Mouse (Mus musculus) embryonic facial prominence, embryonic 10.5 days (tissue): ENCODE measurements around the gene Nfatc2. TPM values are rescaled to one million over a fixed set of nuclear protein-coding genes. Genes with fewer than 3 reads are reported as not detected.

ENCODE experiments used
- DNase-seq: peaks from one replicate; pipeline ENCODE4 v3.0.0-alpha.2; 2017; ENCODE audit warnings: low spot score
- H3K27ac ChIP-seq: fragments of 300-500 bp; sonication (generic); replicated peaks from 2 replicates; pipeline ENCODE4 v1.5.1; 2016; ENCODE audit warnings: mild to moderate bottlenecking
- H3K27me3 ChIP-seq: fragments of 300-500 bp; sonication (generic); replicated peaks from 2 replicates; pipeline ENCODE4 v1.6.1; 2016; ENCODE audit warnings: low read depth, mild to moderate bottlenecking; ENCODE audit not compliant: poor library complexity, severe bottlenecking
- H3K36me3 ChIP-seq: fragments of 300-500 bp; sonication (generic); replicated peaks from 2 replicates; pipeline ENCODE4 v1.6.1; 2016; ENCODE audit warnings: mild to moderate bottlenecking, moderate library complexity
- H3K4me1 ChIP-seq: fragments of 300-500 bp; sonication (generic); 2 replicates; pipeline ENCODE4 v1.6.1; 2016
- H3K4me3 ChIP-seq: fragments of 300-500 bp; sonication (generic); 2 replicates; pipeline ENCODE4 v1.5.1; 2016; ENCODE audit warnings: mild to moderate bottlenecking, moderate library complexity
- H3K9me3 ChIP-seq: fragments of 300-500 bp; sonication (generic); 2 replicates; pipeline ENCODE4 v1.6.1; 2016; ENCODE audit warnings: mild to moderate bottlenecking
- WGBS: fragments of 180-500 bp; shearing (Covaris S2); methylation state at CpG from one replicate; pipeline ENCODE4 v1.1.7; 2016; 5-methylcytosine and 5-hydroxymethylcytosine counted together
- polyA plus RNA-seq: library from polyadenylated mRNA; unstranded; fragments of >200 nt; fragmentation: Nextera tagmentation; extraction: Ambion mirVana; gene quantifications from 2 replicates; pipeline ENCODE4 v1.2.1, GENCODE M21; 2016

The Nfatc2 gene
- polyA plus RNA-seq, 1 experiment from 2014 or later: 0.66 TPM

GRCm38 (mm10) chr2:168600750-168601490 is 537 bp downstream of the Nfatc2 start:
- Histone ChIP-seq H3K4me3 (peak overlapping the region; percentile 68), H3K9me3 (no peaks in the 10 kb centered on the region), H3K27ac (peak overlapping the region; percentile 80), H3K36me3 (no peaks in the 10 kb centered on the region), H3K4me1 (peaks cover 43% of the 10 kb centered on the region), H3K27me3 (peaks cover 95% of the 10 kb centered on the region)
- 1% methylated on average over 32 of the region's 32 CpGs for WGBS
- peak; percentile 62 for DNase-seq

- peaks cover 68% of the 10 kb centered on the region for H3K27me3 ChIP-seq
- H3K9me3 ChIP-seq: no peaks in the 10 kb centered on the region
- no peaks in the 10 kb centered on the region for H3K36me3 ChIP-seq
- H3K4me3 ChIP-seq: no peak overlapping the region
- H3K4me1 ChIP-seq: peaks cover 17% of the 10 kb centered on the region
- H3K27ac ChIP-seq: no peak overlapping the region
- WGBS: 86% methylated on average over 7 of the region's 7 CpGs
- DNase-seq: no peak
Measured at GRCm38 (mm10) chr2:168595693-168596092, 5.8 kb downstream of the Nfatc2 start.

DNA sequence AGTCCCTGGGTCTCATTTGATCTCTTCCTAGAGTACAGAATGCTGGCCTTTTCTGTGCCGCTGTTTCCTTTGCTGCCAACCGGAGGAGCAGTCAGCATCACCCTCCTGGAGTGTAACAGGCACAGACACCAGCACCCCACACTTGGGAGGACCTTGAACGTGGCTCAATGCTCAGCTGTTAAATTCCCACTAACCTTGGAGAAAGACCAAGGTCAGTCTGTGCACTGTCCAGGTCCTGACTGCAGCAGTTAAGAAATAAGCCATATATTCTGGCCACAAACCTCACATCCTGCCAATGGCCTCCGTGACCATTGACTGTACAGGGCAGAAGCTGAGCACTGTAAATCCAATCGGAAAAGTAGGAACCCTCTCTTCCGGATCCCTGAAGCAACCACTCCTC is 7.8 kb downstream of the Nfatc2 start:
- Histone ChIP-seq H3K4me1 (peaks cover 19% of the 10 kb centered on the region), H3K9me3 (no peaks in the 10 kb centered on the region), H3K27ac (no peak overlapping the region), H3K36me3 (no peaks in the 10 kb centered on the region), H3K27me3 (peaks cover 68% of the 10 kb centered on the region), H3K4me3 (no peak overlapping the region)
- 87% methylated on average over 6 of the region's 6 CpGs for WGBS
- DNase-seq: no peak

GRCm38 (mm10) chr2:168593004-168593403 is 8.5 kb downstream of the Nfatc2 start:
- 86% methylated on average over 5 of the region's 5 CpGs for WGBS
- peaks cover 68% of the 10 kb centered on the region for H3K27me3 ChIP-seq
- H3K36me3 ChIP-seq: no peaks in the 10 kb centered on the region
- H3K4me3 ChIP-seq: no peak overlapping the region
- DNase-seq: no peak
- no peaks in the 10 kb centered on the region for H3K9me3 ChIP-seq
- no peak overlapping the region for H3K27ac ChIP-seq
- H3K4me1 ChIP-seq: peaks cover 19% of the 10 kb centered on the region

GRCm38 (mm10) chr2:168591076-168591475 is 10.4 kb downstream of the Nfatc2 start:
- Histone ChIP-seq H3K4me1 (peaks cover 19% of the 10 kb centered on the region), H3K4me3 (no peak overlapping the region), H3K27ac (no peak overlapping the region), H3K36me3 (no peaks in the 10 kb centered on the region), H3K9me3 (no peaks in the 10 kb centered on the region), H3K27me3 (peaks cover 58% of the 10 kb centered on the region)
- DNase-seq: no peak
- WGBS: 77% methylated on average over 2 of the region's 2 CpGs

DNA sequence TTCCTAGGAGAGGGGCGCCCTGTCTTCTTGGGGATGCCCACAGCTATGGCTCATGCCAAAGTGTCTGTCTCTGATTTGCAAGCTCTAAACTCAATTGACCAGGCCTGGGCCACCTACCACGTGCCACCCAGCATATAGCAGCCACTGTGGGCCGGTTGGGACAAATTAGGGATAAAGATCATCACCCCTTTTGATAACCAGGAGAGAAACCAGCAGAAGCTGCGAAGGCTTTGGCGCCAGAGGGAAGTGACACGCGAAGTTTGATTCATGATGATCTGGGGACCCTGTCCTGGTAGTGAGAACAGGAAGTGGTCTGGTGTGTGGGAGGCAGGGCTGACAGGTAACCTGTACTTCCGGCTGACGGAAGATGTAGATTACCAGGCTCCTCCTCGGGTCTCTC is 10.9 kb downstream of the Nfatc2 start:
- 46% methylated on average over 10 of the region's 10 CpGs for WGBS
- H3K4me1 ChIP-seq: peaks cover 19% of the 10 kb centered on the region
- H3K27ac ChIP-seq: no peak overlapping the region
- no peak for DNase-seq
- peaks cover 57% of the 10 kb centered on the region for H3K27me3 ChIP-seq
- H3K4me3 ChIP-seq: peak overlapping the region; percentile 63
- no peaks in the 10 kb centered on the region for H3K36me3 ChIP-seq
- H3K9me3 ChIP-seq: no peaks in the 10 kb centered on the region

- peaks cover 57% of the 10 kb centered on the region for H3K27me3 ChIP-seq
- H3K4me3 ChIP-seq: peak overlapping the region; percentile 63
- no peaks in the 10 kb centered on the region for H3K36me3 ChIP-seq
- no peak overlapping the region for H3K27ac ChIP-seq
- peak; percentile 63 for DNase-seq
- peaks cover 19% of the 10 kb centered on the region for H3K4me1 ChIP-seq
- H3K9me3 ChIP-seq: no peaks in the 10 kb centered on the region
- 2% methylated on average over 38 of the region's 38 CpGs for whole genome bisulfite sequencing
Measured at GRCm38 (mm10) chr2:168590168-168590551, 11.3 kb downstream of the Nfatc2 start.

DNA sequence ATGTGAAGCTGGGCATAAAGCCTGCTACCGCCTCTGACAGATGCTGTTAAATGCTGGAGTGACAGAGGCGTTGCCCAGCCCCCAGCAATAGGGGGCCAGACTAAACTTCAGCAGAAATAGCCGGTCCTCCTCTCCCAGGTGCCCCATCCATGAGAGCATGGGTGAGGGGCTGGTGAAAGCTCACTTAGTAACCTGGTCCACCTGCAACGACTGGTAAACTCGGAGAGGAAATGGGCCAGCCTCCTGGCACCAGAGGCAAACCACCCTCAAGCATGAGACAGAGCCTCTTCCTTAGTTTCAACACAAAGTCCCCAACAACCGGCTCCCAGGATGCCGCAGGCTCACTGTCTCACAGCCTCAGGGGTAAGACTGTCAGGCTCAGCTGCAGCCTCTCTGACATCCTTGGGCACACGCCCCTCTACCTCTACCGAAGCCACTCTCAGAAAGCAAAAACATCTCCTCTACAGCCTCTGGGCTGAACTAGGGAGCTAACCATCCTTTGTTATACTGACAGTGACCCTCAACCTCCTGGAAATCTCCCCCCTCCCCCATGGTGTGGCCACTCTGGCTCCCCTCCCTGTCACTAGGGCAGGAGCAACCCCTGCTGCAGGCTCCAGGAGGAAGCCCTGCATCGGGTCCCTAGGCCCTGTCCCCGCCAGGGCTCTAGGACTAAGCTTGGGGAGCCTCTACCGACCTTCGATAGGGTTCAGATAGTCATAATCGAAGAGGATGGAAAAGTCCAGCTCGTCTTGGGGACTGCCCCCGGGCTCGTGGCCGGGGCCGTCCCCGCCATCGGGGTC is 11.9 kb downstream of the Nfatc2 start:
- H3K4me1 ChIP-seq: peaks cover 22% of the 10 kb centered on the region
- peaks cover 57% of the 10 kb centered on the region for H3K27me3 ChIP-seq
- H3K27ac ChIP-seq: no peak overlapping the region

DNA sequence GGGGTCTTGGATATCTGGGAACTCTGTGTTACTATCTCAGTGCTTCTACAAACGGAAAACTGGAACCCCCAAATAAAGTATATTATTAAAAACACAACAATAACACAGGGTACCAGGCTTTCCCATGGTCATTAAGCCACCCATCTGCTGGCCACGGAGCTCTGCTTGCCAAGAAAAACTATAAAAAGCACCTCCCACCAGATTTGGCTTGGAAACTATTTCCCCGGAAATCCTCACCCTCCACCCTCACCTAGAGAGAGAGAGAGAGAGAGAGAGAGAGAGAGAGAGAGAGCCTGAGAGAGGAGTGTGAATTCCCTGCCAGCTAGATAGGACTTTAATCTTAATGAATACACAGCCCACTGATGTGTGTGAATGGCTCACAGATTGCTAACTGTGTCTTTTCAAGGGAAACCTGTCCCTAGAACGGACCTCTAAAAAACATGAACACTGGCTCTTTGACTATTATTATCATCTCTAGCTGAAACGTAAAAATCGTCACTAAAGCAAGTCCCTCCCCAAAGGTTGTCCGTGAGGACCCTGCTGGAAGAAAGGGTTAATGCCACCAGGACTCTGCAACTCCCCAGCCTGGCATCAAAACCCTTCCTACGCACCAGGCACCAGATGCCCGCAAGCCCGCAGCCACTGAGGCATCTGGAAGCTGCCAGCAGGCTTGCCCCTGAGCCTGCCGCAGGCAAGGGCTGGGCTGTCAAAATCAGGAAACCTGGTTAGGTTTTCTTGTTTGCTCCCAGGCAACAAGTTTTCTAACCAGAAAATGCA is 12.7 kb downstream of the Nfatc2 start:
- Histone ChIP-seq H3K4me1 (peaks cover 30% of the 10 kb centered on the region), H3K4me3 (no peak overlapping the region), H3K36me3 (no peaks in the 10 kb centered on the region), H3K9me3 (no peaks in the 10 kb centered on the region), H3K27me3 (peaks cover 57% of the 10 kb centered on the region), H3K27ac (no peak overlapping the region)
- no peak for DNase-seq
- 63% methylated on average over 11 of the region's 11 CpGs for WGBS

More for the DNA sequence above, 11.9 kb downstream of the Nfatc2 start:
- WGBS: 7% methylated on average over 21 of the region's 21 CpGs
- Histone ChIP-seq H3K4me3 (peak overlapping the region; percentile 63), H3K9me3 (no peaks in the 10 kb centered on the region), H3K36me3 (no peaks in the 10 kb centered on the region)
- peak; percentile 39 for DNase-seq

DNA sequence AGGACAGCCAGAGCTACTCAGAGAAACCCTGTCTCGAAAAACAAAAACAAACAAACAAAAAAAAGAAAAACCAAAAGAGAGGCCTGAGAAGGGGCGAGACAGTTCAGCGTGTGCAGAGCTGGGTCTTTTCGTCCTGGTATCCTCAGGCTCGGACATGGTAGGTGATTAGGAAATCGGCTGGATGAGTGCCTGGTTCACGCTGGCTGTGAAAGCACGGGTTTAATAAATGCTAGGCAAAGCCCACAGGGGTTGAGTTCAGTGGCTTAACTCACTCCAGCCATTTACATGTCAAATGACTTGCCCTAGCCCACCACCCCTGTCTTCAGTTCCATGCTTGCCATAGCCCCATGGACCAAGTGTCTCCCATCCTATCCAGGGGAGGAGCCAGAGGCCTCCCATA is 14.3 kb downstream of the Nfatc2 start:
- H3K27me3 ChIP-seq: peaks cover 50% of the 10 kb centered on the region
- DNase-seq: no peak
- H3K27ac ChIP-seq: no peak overlapping the region
- H3K4me1 ChIP-seq: peaks cover 40% of the 10 kb centered on the region
- WGBS: 79% methylated on average over 8 of the region's 8 CpGs
- no peaks in the 10 kb centered on the region for H3K36me3 ChIP-seq
- H3K4me3 ChIP-seq: no peak overlapping the region
- H3K9me3 ChIP-seq: no peaks in the 10 kb centered on the region

- WGBS: 89% methylated on average over 12 of the region's 12 CpGs
- peaks cover 44% of the 10 kb centered on the region for H3K27me3 ChIP-seq
- H3K4me1 ChIP-seq: peaks cover 42% of the 10 kb centered on the region
Measured at GRCm38 (mm10) chr2:168586512-168586911, 14.9 kb downstream of the Nfatc2 start.

DNA sequence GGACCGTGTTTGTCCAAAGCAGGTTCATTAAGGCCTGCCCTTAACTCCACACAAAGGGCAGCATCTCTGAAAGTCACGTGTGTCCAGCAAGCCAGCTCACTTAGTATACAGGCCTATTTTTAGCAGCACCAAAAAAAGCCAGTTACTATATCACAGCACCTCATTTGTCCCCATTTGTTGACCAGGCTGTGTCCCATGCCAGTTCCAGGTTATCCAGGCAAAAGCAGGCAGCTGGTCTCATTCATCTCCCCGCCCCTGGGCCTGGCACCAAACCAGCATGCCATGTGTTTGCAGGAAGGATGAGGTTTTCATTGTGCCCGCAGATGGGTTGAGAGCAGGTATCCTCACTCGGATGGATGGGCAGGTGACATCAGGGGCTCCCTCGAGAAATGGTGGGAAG is 16.6 kb downstream of the Nfatc2 start:
- Histone ChIP-seq H3K27me3 (peaks cover 33% of the 10 kb centered on the region), H3K4me1 (peaks cover 49% of the 10 kb centered on the region), H3K27ac (no peak overlapping the region), H3K4me3 (no peak overlapping the region), H3K9me3 (no peaks in the 10 kb centered on the region), H3K36me3 (no peaks in the 10 kb centered on the region)
- WGBS: 84% methylated on average over 6 of the region's 6 CpGs
- no peak for DNase-seq

More at GRCm38 (mm10) chr2:168586512-168586911, 14.9 kb downstream of the Nfatc2 start:
- Histone ChIP-seq H3K4me3 (no peak overlapping the region), H3K27ac (no peak overlapping the region), H3K9me3 (no peaks in the 10 kb centered on the region), H3K36me3 (no peaks in the 10 kb centered on the region)
- no peak for DNase-seq
